Mouse (Mus musculus): ENCODE data around the gene Prtn3.
"Not testable (repeated sequence)": the region's sequence is repeated elsewhere in the genome, so short reads cannot be mapped to it uniquely, and the experiment has no call there.

Prtn3 gene

GRCm38 (mm10) chr10:79877174-79877573 lies 2.9 kb downstream of the Prtn3 start:
- no peak for DNase-seq (ENCODE audit: low spot score in 2 of 2)

- no peak for DNase-seq (ENCODE audit: low spot score in 2 of 2)
These were observed 3.5 kb downstream of the Prtn3 start for GRCm38 (mm10) chr10:79877757-79878156.

- no peak for DNase-seq (ENCODE audit: low spot score in 2 of 2)
These were observed 5.3 kb downstream of the Prtn3 start for GRCm38 (mm10) chr10:79879527-79879926.

GRCm38 (mm10) chr10:79880721-79881120 lies 6.4 kb downstream of the Prtn3 start:
- no peak for DNase-seq (ENCODE audit: low spot score in 2 of 2)

- DNase-seq (ENCODE audit: low spot score in 2 of 2) = no peak
These were observed 7.7 kb downstream of the Prtn3 start for GRCm38 (mm10) chr10:79881981-79882380.

- peak in 1 of 2 experiments; percentile 87 for DNase-seq (ENCODE audit: low spot score in 2 of 2)
These were observed 9.2 kb downstream of the Prtn3 start for GRCm38 (mm10) chr10:79883297-79884084.

- DNase-seq (ENCODE audit: low spot score in 2 of 2) = no peak
These were observed 10.2 kb downstream of the Prtn3 start for GRCm38 (mm10) chr10:79884446-79884845.

GRCm38 (mm10) chr10:79884938-79885337 lies 10.7 kb downstream of the Prtn3 start:
- DNase-seq (ENCODE audit: low spot score in 2 of 2) = not testable (repeated sequence)

- no peak for DNase-seq (ENCODE audit: low spot score in 2 of 2)
These were observed 11.8 kb downstream of the Prtn3 start, which contains the start of gene Elane for GRCm38 (mm10) chr10:79886054-79886453. Gene Elane, plus strand, starts transcription at chr10:79886247.

GRCm38 (mm10) chr10:79886611-79887010 lies 12.3 kb downstream of the Prtn3 start:
- no peak for DNase-seq (ENCODE audit: low spot score in 2 of 2)

GRCm38 (mm10) chr10:79889386-79889785 lies 15.1 kb downstream of the Prtn3 start:
- no peak for DNase-seq (ENCODE audit: low spot score in 2 of 2)

GRCm38 (mm10) chr10:79890670-79891069 lies 16.4 kb downstream of the Prtn3 start, which contains the start of gene Cfd:
Gene Cfd, plus strand, starts transcription at chr10:79890853.
- no peak for DNase-seq (ENCODE audit: low spot score in 2 of 2)

GRCm38 (mm10) chr10:79892451-79893118 lies 18.3 kb downstream of the Prtn3 start:
- DNase-seq (ENCODE audit: low spot score in 2 of 2) = peak; percentile 65 to 81

- DNase-seq (ENCODE audit: low spot score in 2 of 2) = no peak
These were observed 22.0 kb downstream of the Prtn3 start for GRCm38 (mm10) chr10:79896306-79896705.

GRCm38 (mm10) chr10:79896814-79897213 lies 22.5 kb downstream of the Prtn3 start:
- DNase-seq (ENCODE audit: low spot score in 2 of 2) = no peak

- no peak for DNase-seq (ENCODE audit: low spot score in 2 of 2)
These were observed 23.3 kb downstream of the Prtn3 start for GRCm38 (mm10) chr10:79897316-79898245.

- no peak for DNase-seq (ENCODE audit: low spot score in 2 of 2)
These were observed 26.7 kb downstream of the Prtn3 start for GRCm38 (mm10) chr10:79900951-79901410.

GRCm38 (mm10) chr10:79906712-79907111 lies 32.4 kb downstream of the Prtn3 start:
- no peak for DNase-seq (ENCODE audit: low spot score in 2 of 2)

- no peak for DNase-seq (ENCODE audit: low spot score in 2 of 2)
These were observed 33.1 kb downstream of the Prtn3 start for GRCm38 (mm10) chr10:79907415-79907814.

- peak; percentile 95 to 97 for DNase-seq (ENCODE audit: low spot score in 2 of 2)
These were observed 34.2 kb downstream of the Prtn3 start, which contains the start of gene Med16 for GRCm38 (mm10) chr10:79908167-79909091. Gene Med16, minus strand, starts transcription at chr10:79908923.

All from urinary bladder, postnatal 4 days (tissue).